Mouse (Mus musculus): ENCODE measurements around the gene Atxn7l1.
"Not testable (repeated sequence)": the region's sequence is repeated elsewhere in the genome, so short reads cannot be mapped to it uniquely, and the experiment has no call there.

Atxn7l1 gene

DNA sequence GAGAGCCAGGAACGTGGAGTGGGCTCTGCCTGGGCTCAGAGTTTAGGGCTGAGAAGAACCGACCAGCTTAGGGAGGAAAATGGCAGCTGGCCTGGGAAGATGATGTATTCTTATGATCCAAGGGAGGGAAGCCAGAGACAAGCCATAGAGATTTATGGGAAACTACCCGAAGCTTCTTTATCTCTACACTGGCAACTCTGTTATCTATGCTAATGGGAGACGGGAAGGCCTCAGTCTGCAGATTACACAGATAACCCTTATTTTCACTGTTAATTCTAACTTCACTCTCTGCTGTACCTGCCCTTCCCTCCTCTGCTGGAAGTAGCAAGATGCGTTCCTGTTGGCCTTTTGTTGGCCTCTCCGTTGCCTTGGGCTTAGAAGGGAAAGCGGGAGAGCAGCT is 5.6 kb downstream of the Atxn7l1 start:
- no peak for DNase-seq (ENCODE audit: low spot score)

DNA sequence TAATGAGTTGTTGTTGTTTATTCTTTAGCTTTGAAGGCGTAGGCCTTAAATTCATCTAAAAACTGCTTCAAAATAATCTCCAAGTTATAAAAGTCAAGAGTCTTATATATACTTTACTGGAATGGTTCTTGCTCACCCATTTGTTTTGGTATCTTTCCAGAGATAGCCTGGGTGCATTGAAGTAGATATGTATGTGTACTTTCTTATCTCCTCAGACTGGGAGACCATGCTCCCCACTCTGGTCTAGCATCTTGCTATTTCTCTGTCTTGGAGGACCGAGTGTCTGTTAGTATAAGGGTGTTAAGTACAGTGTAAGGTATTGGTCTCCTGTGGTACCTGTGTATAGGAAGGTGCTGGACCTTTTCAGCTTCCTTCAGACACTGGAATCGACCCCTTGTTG is 6.4 kb downstream of the Atxn7l1 start:
- no peak for DNase-seq (ENCODE audit: low spot score)

DNA sequence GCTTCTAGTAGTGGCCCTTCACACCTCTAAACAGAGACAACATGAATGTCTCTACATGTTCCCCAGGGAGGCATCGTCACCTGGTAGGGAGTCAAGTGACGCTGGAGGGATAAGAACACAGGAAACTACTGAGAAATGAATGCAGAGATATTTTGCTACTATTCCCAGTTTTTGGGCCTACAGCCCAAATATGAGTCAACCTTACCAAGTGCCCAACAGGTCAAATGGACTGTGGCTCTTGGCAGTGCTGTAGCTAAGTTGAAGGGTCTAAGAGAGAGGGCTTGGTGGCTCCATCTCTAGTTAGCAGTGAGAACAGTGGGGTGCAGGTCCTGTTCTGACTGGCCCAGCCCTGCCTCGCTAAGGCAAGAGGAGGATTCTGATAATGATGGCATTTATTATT is 7.2 kb downstream of the Atxn7l1 start:
- DNase-seq (ENCODE audit: low spot score) = no peak

DNA sequence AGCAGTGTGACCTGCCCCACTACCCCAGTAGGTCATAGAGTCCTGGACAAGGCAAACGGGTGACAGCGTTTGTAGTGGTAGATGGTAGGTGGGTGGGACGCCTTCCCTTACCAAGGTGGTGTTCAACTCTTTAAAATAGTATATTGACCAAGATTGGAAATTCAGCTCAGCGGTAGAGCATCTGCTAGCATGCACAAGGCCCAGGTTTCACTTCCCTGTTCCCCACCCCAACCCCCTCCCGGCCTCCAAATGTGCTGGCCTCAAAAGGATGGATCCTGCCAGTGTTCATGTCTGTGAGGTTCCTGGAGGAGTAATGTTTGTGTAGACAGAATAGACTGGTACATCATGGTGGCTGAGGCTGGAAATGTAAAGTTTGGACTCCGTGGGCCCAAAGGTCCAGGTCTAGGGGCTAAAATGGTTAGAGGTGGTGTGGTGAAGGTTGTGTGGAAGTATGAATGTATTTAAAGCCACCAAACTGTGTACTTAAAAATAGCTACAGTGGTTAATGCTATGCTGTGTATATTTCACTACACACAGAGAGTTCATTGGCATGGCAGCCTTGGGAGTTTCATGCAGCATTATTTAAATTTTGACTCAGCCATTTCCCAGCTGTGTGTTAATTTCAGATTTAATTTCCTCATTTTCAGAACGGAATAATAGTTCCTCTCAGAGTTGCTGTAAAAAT is 9.0 kb downstream of the Atxn7l1 start:
- no peak for DNase-seq (ENCODE audit: low spot score)

DNA sequence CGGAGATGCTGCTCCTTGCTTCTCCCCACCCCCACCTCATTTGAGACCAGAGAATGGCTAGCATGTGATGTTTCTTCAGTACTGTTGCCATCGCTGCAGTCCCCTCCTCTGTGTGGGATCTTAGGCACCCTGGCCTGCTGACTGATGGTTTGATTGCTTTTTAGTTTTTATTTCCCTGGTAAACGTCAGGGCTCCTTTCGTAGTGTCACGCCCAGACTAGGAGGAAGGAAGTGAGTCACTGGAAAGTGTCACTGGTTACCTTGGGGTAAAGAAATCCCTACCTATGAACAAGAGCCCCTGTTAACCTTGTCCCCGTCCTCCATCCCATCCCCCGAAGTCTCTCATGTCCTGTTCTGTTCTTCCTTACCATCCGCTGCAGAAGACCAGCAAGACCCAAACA is 10.8 kb downstream of the Atxn7l1 start:
- no peak for DNase-seq (ENCODE audit: low spot score)

DNA sequence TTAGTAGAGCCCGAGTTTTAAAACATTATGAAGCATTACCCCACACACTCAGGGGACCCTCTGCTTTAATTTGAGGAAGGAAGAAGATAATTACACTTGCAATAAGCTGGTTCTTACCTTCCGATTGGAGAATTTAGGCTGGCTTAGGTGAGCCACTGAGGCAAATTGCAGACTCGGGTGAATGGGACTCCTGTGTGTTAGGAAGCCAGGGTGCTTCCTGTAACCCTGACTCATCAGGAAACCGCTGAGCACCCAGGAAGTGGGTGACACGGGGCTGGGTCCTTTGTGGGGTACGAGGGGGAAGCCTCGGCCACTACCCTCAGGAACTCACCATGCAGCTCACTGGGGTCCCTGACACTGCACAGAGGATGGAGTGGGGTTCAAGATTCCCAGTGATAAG is 12.9 kb downstream of the Atxn7l1 start:
- DNase-seq (ENCODE audit: low spot score) = no peak

DNA sequence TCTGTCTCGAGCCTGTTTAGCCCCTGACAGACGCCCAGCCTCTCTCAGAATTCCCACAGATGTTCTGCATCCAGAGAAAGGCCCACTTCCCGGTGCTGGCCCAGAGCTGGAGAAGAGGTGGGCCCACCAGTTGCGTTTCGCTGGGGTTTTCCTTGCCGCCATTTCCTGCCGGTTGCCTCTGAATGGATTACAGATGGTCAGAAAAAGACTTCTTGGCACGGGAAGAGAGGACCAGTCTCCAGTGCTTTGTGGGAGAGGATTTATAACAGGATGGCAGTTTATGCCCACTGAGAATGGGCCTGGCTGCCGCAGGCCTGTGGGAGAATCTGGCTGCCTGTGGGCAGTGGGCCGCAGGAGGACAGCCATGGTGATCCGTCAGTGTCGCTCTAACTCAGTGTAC is 15.0 kb downstream of the Atxn7l1 start:
- DNase-seq (ENCODE audit: low spot score) = no peak

DNA sequence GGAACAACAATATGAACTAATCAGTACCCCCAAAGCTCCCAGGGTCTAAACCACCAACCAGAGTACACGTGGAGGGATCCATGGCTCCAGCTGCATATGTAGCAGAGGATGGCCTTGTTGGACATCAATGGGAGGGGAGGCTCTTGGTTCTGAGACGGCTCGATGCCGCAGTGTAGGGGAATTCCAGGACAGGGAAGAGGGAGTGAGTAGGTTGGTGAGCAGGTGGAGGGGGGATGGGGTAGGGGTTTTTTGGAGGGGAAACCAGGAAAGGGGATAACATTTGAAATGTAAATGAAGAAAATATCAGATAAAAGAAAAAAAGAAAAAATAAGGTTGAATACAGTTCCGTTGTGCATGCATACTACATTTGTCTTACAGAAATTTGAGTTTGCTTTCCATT is 16.5 kb downstream of the Atxn7l1 start:
- not testable (repeated sequence) for DNase-seq (ENCODE audit: low spot score)

DNA sequence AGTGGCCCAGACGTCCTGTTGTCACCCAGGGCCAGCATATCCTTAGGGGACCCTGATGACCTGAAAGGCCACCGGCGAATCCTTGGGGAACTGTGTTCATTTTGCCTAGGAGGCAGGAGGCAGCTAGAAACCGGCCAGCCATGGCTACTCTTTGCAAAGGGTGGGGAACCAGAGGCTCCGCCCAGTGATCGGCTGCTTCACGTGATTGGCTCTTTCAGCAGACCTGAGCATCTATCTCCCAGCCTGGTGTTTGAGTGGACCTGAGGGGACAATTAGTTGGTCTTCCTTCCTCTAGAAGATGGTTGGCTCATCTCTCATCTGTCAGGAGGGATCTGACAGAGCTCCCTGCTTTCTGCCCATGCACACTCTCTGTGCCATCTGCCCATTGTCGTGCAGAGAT is 19.2 kb downstream of the Atxn7l1 start:
- no peak for DNase-seq (ENCODE audit: low spot score)

DNA sequence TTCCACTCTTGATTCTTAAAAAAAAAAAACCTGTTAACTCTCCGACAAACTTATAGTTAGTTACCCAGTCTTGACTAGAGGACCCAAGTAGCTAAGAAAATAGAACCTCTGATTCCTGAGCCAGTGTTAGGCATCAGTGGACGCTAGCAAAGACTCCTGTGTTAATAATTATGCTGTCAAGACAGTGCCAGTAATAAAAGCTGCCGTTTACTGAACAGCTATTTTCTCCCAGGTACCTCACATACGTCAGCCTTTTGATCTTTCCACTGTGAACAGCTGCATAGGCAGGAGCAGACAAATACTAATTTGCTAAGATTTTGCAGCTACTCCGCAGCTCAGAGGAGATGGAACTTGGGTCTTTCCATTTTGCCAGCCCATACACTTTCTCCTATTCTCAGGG is 20.1 kb downstream of the Atxn7l1 start:
- no peak for DNase-seq (ENCODE audit: low spot score)

DNA sequence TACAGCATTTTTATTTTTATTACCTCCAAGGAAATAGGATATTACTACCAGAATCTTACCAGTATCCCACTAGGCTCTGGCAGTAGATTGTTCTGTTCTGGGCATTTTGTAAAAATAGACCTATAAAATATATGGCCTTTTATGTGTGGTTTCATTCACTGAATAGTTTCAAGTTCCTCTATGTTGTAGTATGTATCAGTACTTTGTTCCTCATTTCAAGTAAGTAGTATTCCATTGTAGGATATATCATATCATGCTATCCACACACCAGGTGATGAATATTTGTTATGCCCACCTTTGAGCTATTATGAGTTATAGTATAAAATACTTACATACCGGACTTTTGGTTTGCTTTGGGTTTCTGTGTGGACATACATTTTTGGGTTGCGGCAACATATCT is 21.0 kb downstream of the Atxn7l1 start:
- DNase-seq (ENCODE audit: low spot score) = no peak

DNA sequence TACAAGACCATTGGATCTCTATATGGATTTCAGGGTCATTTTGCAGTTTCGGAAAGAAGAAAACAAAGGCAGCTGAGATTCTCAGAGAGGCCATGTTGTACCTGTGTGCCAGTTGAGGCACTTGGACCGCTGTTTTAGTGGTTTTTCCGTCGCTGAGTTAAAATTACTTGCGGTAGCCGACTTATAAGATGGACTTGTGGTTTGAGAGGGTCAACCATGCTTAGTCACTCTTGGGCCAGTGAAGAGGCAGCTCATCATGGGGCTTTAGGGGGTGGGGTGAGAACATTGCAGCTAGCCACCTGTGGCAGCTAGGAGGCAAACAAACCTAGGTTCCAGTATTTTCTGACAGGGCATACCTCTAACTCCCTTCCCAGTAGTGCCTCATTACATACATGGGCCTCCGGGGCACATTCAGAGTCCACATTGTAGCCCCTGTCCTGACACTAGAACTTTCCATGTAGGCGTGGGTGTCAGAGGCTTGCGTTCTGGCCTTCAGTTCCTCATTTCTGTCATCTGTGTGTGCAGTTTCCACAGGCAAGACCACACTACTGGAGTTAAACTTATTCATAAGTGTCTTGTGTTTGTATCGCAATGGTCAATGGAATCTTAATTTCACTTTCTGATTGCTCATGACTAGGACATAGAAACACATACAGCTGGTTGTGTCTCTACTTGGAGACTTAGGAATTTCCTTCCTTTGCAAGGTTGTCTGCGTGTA is 22.4 kb downstream of the Atxn7l1 start:
- DNase-seq (ENCODE audit: low spot score) = no peak

DNA sequence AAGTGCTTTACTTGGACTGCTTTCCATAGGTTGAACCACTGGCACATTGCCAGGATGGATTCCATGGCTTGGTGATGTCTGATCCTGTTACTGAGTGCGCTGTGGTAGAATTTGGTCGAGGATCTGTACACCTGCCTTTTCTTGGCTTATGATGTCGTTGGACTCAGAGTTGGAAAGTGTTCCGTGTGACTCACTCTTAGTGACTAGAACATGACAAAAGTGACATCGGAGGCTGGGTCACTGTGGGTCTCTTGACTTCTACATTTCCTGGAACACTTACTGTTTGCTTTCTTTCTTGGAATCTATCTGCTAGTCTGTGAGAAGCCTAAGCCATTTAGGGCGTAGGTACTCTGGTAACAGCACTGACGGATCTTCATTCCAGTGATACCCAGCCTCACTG is 23.3 kb downstream of the Atxn7l1 start:
- DNase-seq (ENCODE audit: low spot score) = no peak

DNA sequence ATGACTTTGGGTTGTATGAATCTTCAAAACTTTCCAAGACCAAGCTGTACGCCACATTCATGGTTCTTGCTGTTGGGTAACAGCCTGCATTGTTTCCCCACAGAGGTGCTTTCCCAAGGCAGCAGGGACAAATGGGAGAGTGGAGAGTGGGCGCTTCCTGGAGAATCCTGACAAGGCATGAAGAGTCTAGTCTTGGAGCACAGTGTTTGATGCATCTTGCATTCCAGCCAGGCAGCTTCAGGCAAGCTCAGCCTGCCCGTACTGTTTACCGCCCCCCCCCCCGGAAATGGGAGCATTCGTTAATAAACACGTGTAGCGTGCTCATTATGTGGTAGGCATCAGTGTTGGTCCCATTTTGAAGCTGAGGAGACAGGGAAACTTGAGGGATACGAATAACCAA is 25.4 kb downstream of the Atxn7l1 start:
- no peak for DNase-seq (ENCODE audit: low spot score)

DNA sequence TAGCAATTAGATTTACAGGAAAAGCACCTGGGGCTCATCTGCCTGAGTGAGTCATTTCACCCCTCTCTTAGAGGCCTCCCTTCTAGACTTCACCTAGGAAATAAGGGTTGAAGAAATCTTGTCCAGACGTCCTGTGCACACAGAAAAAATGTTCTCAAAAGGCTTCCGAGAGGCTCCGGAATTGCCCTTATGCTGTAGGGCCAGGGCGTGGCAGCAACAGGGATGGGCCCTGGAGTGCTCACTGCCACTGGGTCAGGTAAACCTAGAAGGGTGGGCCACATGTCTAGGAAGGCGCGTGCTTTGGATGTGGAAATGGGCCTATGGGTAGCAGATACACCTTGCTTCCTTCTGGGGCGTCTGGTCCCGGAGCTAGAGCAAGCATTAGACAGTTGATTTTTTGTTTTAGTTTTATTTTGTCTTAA is 26.2 kb downstream of the Atxn7l1 start:
- no peak for DNase-seq (ENCODE audit: low spot score)

DNA sequence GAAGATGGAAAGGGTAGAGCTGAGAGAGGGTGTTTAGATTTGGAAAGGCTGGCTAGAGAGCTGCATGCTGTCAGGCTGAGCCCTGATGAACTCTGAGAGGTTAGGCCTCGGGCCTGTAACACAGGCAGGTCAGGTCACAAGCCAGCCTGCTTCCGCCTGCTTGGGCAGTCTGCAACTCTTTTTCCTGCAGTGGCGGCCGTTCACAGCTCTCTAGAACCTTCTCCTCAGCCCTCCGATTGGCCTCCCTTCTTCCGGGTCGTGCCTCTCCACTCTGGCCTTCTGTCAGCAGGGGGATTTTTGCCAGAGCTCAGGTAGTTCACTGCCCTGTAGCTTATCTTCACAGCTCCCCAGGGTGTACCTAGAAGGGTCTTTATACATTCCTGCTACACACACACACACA is 26.7 kb downstream of the Atxn7l1 start:
- DNase-seq (ENCODE audit: low spot score) = no peak

DNA sequence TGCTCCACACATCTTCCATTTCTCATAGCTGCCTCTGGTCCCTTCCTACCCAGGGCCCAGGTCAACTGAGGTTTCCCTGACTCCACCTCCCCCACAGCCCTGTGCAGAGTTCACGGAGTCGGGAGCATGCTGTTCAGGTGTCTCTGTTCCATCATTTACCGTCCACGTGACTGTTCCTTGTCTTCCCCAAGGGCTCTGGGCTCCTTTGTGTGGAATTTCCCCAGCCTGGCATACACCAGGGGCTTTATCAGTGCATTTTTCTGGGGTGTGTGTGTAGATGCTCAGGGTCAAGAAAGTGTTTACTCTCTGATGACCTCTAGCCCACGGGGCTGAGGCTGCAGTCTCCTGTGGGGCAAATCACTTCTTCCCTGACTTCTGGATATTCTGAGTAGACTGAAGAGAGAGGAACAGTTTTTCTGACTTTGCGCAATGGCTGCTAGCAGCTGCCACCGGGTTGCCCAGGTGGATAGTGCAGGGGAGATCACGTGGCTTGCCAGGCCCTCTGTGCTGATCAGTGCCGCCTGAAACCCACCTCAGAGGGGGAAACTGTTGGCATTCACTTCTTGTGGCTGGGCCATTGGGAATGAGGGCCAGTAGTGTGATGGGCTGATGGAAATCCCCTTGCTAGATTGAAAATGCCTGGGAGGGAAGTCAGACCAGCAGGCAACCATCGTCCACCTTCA is 27.3 kb downstream of the Atxn7l1 start:
- no peak for DNase-seq (ENCODE audit: low spot score)

DNA sequence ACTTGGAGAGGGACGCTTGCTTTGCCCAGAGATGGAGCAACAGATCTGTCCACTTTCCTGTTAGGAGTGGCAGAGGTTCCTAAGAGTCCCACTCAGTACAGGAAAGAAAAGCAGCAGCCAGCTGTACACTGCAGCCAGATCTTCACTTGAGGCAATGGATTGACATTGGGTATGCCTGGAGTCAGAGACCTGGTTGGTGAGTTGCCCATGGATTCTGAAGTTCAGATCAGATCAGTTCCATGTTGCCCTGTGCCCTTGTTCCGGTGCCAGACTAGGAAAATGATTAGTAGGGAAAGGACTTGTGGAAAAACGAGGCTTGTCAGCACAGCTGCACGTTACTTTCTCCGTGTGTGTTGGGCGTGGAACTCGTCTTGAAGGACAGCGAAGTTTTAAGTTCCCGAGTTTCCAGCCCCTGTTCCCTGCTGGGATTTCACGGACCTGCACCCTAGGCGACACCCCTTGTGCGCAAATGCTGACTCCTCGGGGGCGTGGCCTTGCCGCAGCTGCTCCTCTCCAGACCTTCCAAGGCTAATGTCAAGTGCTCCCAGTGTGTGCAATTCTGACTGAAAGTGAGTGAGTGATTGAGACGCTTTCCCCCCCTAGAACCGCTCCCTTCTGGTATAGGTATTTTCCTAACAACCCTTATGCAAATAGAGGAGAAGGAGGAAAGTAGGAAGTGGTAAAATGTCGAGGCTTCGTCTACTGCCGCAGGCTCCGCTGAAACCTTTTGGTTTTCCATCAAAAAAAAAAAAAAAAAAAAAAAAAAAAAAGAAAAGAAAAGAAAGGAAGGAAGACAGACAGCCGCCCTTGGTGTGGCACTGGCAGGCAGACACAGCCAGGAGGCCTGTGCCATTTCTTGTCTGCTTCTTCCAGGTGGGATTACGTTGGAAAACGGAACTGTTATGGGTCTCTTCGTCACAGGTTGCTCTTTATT is 28.4 kb downstream of the Atxn7l1 start:
- peak; percentile 22 for DNase-seq (ENCODE audit: low spot score)

DNA sequence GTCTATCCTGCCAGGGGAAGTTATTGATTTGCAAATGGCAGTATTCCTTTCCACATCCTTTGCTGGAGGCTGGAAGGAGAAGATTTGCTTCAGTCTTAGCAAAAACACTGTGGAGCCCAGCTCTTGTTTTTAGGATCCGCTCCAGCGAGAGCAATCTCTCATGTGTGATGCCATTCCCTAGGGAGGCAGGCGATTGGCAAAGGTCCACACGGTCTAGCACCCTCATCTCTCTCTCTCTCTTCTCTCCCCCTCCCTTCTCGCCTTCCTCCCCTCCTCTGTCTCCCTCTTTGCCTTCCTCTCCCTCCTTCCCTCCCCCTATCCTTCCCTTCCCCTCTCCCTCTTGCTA is 29.0 kb downstream of the Atxn7l1 start:
- DNase-seq (ENCODE audit: low spot score) = no peak

DNA sequence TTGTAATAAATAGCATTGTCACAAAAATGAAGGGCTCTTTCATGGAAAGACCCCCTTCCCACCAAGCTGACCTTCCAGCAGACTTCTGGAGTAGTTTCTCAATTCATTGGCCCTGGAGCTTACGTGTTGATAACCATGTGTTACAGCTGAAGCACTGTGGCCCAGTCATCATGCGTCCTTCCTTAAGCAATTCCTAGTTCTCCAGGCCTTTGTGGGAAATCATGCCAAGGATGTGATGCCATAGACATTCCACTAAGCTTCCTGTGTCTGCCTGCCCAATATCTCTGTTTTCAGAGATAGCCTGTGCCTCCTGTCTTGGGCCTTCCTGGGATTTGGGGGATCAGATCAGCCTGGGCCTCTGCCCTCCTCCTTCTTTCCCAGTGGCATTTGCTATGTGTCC is 32.9 kb downstream of the Atxn7l1 start:
- DNase-seq (ENCODE audit: low spot score) = no peak

DNA sequence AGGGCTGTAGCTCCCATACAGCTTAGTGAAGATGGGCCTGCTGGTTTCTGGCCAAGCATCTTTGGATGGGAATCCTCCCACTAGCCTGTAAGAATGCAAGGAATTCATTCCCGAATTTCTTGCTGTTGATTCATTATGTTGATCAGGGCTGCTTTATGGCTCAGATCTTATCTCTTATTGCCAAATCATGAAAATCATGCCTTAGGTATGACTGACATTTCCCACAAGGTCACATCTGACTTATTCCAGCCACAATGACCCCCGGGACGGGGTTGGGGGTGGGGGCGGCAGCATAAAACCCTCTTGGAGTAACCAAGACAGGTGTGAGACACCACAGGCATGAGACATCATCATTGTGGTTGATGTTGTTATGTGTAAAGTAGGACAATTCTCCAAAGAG is 34.4 kb downstream of the Atxn7l1 start:
- no peak for DNase-seq (ENCODE audit: low spot score)

DNA sequence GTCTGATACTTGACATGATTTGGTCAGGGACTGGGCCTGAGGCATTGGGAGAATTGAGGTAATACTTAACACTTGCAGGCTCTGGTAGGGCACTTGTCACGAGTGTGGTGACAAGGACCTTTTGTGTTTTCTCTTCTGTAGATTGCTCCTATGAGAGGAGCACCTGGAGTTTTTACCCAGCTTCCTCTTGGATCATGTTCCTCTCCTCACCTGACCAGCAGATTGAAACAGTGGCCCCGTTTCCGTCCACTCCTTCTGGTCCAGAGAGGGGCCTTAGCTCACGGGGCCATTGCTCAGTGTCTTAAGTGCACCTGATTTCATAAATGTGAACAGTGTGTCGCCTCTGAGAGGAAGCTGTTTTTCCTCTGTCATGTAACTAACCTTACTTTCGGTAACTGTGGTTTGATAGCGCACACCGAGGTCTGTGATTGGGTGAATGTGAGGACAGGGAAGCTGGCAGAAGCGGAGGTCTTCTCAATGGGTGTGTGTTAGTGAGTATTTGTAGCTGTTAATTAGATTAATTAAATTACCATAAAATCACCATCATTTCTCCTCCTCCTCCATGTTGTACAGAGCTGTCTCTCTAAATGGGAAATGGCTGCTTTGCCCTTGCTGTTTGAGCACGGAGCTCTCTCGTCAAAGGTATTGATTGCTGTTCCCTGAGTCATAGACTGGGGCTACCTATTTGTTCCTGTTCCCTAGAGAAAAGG is 35.1 kb downstream of the Atxn7l1 start:
- DNase-seq (ENCODE audit: low spot score) = no peak
